Mouse (Mus musculus): ENCODE results near the gene Slc22a23.

- no peak for TF ChIP-seq CTCF (IDR thresholded peaks at IDR 0.05; ENCODE audit: low read depth)
- no peak for TF ChIP-seq EP300 (IDR thresholded peaks at IDR 0.05; ENCODE audit: low read depth)
Observed at GRCm38 (mm10) chr13:34248941-34249920, 95.8 kb downstream of the Slc22a23 start.

Measured in liver, embryonic 14.5 days (tissue).